Mouse (Mus musculus): Measurements from ENCODE around the gene Med29.

- TF ChIP-seq ZNF384 (IDR thresholded peaks at IDR 0.05; ENCODE audit: low read depth, low read length) (no peak), HCFC1 (IDR thresholded peaks at IDR 0.05; ENCODE audit: borderline replicate concordance, insufficient read depth, low read length) (no peak), MAFK (IDR thresholded peaks at IDR 0.05; ENCODE audit: insufficient read depth, low read depth, low read length) (no peak), ZC3H11A (IDR thresholded peaks at IDR 0.05; ENCODE audit: borderline replicate concordance, low read depth, low read length) (no peak)
These were observed 21.0 kb downstream of the Med29 start for GRCm38 (mm10) chr7:28371514-28371989.

All from ES-E14 (cell line).